ENCODE assay signal across 30 mouse cellular contexts in genomic region chr1:40808643-40809042, GRCm38 (mm10). TPM values are rescaled to one million over a fixed set of nuclear protein-coding genes. Genes with fewer than 3 reads are reported as not detected.
DNase-seq lines count a peak whose midpoint lies in the region; TF ChIP-seq lines count a peak whose summit lies in the region.
"Had no signal": no experiment of that assay in that cellular context is flagged by ENCODE, and none has a peak within 500 bp of the region (broad histone marks: within the 10 kb centered on the region; RNA-seq: fewer than 3 reads in every experiment).

No protein-coding gene starts in this region.

- TF ChIP-seq POLR2A in myocyte (IDR thresholded peaks at IDR 0.05; ENCODE audit: insufficient read length, low read depth): no peak

- 0 out of 2 replicates have a peak overlapping the region, but pooled peaks have one; percentile 6 for H3K27ac ChIP-seq in gastrocnemius, adult 2 months
- H3K27ac ChIP-seq: embryonic facial prominence, embryonic 13.5 days; embryonic facial prominence, embryonic 15.5 days; forebrain, embryonic 10.5 days; forebrain, embryonic 12.5 days had no signal

- no peaks in the 10 kb centered on the region for H3K27me3 ChIP-seq in myocyte (ENCODE audit: control insufficient read depth, insufficient read depth, insufficient read length)
- H3K27me3 ChIP-seq: CH12.LX; embryonic facial prominence, embryonic 13.5 days; forebrain, embryonic 12.5 days had no signal

- DNase-seq in gastrocnemius, adult 2 months: no peak
- no peak for DNase-seq in gastrocnemius, postnatal 4 days (ENCODE audit: low spot score in 2 of 2)
- DNase-seq in 3T3-L1 (ENCODE audit: low read depth, low spot score): peak; percentile 70
- DNase-seq in NIH3T3 (ENCODE audit: low read depth): peak; percentile 38
- DNase-seq in c-Kit-positive CD71-positive TER-119-positive erythroid progenitor cells, embryonic 14.5 days (ENCODE audit: low spot score): no peak
- DNase-seq in adrenal gland, adult (ENCODE audit: inconsistent age in 2 of 2, low spot score in 1 of 2): no peak
- DNase-seq: adrenal gland, adult 2 months; adrenal gland, postnatal 10 days; adrenal gland, postnatal 25 days; cerebellum, adult 11 months; cerebellum, adult 18-20 months; cerebellum, adult 8-10 months; cerebellum, adult 9-11 months; cerebellum, postnatal 14 days; cerebellum, postnatal 36 days; embryo, embryonic 11 days had no signal

- peak overlapping the region; percentile 28 for H3K4me2 ChIP-seq in myocyte (ENCODE audit: low read depth)
- H3K4me2 ChIP-seq: embryonic facial prominence, embryonic 13.5 days; embryonic facial prominence, embryonic 15.5 days; forebrain, embryonic 12.5 days had no signal

- intact Hi-C loops in gastrocnemius, adult 2 months (cut with DNase I): no loop called here

- H3K79me2 ChIP-seq in myocyte (ENCODE audit: control insufficient read depth, insufficient read depth): no peaks in the 10 kb centered on the region

- H3K4me3 ChIP-seq in gastrocnemius, adult 2 months: peak overlapping the region; percentile 76
- H3K4me3 ChIP-seq in myocyte: no peak overlapping the region
- H3K4me3 ChIP-seq: embryonic facial prominence, embryonic 13.5 days; embryonic facial prominence, embryonic 15.5 days; erythroblast, embryonic 14.5 days; forebrain, embryonic 10.5 days; forebrain, embryonic 12.5 days had no signal

- H3K36me3 ChIP-seq in myocyte (ENCODE audit: control insufficient read depth, insufficient read depth): no peaks in the 10 kb centered on the region
- H3K36me3 ChIP-seq: embryonic facial prominence, embryonic 13.5 days; embryonic facial prominence, embryonic 15.5 days; forebrain, embryonic 10.5 days; forebrain, embryonic 12.5 days; G1E had no signal

- TF ChIP-seq CTCF in gastrocnemius, adult 2 months (IDR thresholded peaks at IDR 0.05): no peak

- no peak overlapping the region for H3ac ChIP-seq in myocyte (ENCODE audit: control insufficient read depth, insufficient read length)

TF ChIP-seq in myocyte, 11 proteins besides CTCF, POLR2A, EP300 and RAD21:
- TF ChIP-seq E2F4 (IDR thresholded peaks at IDR 0.05; ENCODE audit: insufficient read depth) (no peak), USF1 (IDR thresholded peaks at IDR 0.05; ENCODE audit: low read depth) (peak; percentile 53)

RNA-seq across cellular contexts. Expression of gene Tmem182, which starts 3.2 kb away (rescaled TPM):
- total RNA-seq in gastrocnemius, adult 2 months (2021): 100 to 1,000 TPM; 181 to 243 TPM
- 100 to 1,000 TPM; 137 to 148 TPM for total RNA-seq in gastrocnemius, postnatal 4 days (2021)
- polyA plus RNA-seq in myocyte (2012; fragmentation: generic; extraction: Trizol): 58.0 TPM
- total RNA-seq: CH12.LX; common myeloid progenitor, adult 5-6 weeks had no signal
- polyA plus RNA-seq: activated CD4-positive, CD25-positive, alpha-beta regulatory T cell, adult 4 months; CD4-positive, CD25-positive, alpha-beta regulatory T cell, adult 4 months; erythroblast, embryonic 14.5 days; forebrain, embryonic 10.5 days; forebrain, embryonic 14.5 days; forebrain, embryonic 16.5 days; G1E; Patski had no signal

RNA-seq across cellular contexts. Expression of gene Mfsd9, which starts 18.2 kb away (rescaled TPM):
- under 1 TPM; 0.31 to 0.89 TPM for total RNA-seq in gastrocnemius, adult 2 months (2021)
- 1 to 10 TPM; 1.4 to 2.3 TPM for total RNA-seq in gastrocnemius, postnatal 4 days (2021)
- 1.2 TPM for polyA plus RNA-seq in myocyte (2012; fragmentation: generic; extraction: Trizol)
- total RNA-seq: CH12.LX had no signal

Comparison
In these comparisons a context has a peak if more than half of its experiments do, and no peak if none do; other contexts are left out.
1. DNase-seq: peak in 3T3-L1 (single experiment) and NIH3T3 (single experiment); none in gastrocnemius, adult 2 months (single experiment), gastrocnemius, postnatal 4 days (0 of 2), c-Kit-positive CD71-positive TER-119-positive erythroid progenitor cells, embryonic 14.5 days (single experiment) and adrenal gland, adult (0 of 2).